Mouse (Mus musculus): ENCODE results near the gene Crocc2.

- TF ChIP-seq CTCF (IDR thresholded peaks at IDR 0.05) = no peak
- peak; percentile 81 for TF ChIP-seq EP300 (IDR thresholded peaks at IDR 0.05; ENCODE audit: insufficient read depth, low read depth, low read length)
These were observed 48.4 kb downstream of the Crocc2 start for GRCm38 (mm10) chr1:93216839-93217497.

All from heart, adult 2 months (tissue).